Mouse (Mus musculus): ENCODE measurements at regions not wholly inside any gene's neighbourhood (a gene's known extent, or its start where the extent isn't known, plus 50 kb on each side); places are given as distances from the start of the nearest gene placed in this dataset.

DNA sequence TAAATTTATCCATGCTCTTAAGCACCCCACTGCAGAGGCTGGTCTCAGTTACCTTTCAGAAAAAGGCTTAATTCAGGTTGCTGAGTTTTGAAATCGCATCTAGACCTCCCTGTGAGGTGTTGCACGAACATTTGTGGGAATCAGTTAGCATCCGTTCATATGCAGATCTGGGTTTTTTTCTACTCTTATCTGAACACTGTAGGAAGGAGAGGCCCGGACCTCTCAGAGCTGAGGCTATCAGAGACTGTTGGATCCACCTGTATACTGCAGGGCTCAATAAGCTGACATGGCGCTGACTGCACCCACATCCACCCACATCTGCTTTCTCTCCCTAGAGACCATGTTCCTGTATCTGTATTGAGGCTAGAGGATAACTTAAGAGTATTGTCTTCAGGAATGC, 1240.4 kb upstream of the A1bg start:
- TF ChIP-seq CTCF (IDR thresholded peaks at IDR 0.05; ENCODE audit: low read depth) (no peak), EP300 (IDR thresholded peaks at IDR 0.05; ENCODE audit: low read depth) (peak; percentile 47; the same call in 1 of the 2 replicates)
